Mouse (Mus musculus) limb, embryonic 12.5 days (tissue): ENCODE results near the gene Sptlc2. TPM values are rescaled to one million over a fixed set of nuclear protein-coding genes. Genes with fewer than 3 reads are reported as not detected.
A peak's percentile ranks its signal among the peaks of the same experiment; 100 is the strongest.
"Not testable (repeated sequence)": the region's sequence is repeated elsewhere in the genome, so short reads cannot be mapped to it uniquely, and the experiment has no call there.

Experiments
- ATAC-seq: fragments of 200-750 bp; cut with Nextera tagmentation; 2 replicates; pipeline ENCODE4 v1.8.0; 2017; ENCODE audit warnings: low read depth, moderate TSS enrichment; ENCODE audit not compliant: insufficient number of reproducible peaks, insufficient read depth, low FRiP score, low TSS enrichment
- H3K27ac ChIP-seq: fragments of 300-500 bp; sonication (generic); 2 replicates; pipeline ENCODE4 v1.5.1; 2016; ENCODE audit warnings: mild to moderate bottlenecking, moderate library complexity
- H3K27me3 ChIP-seq: fragments of 300-500 bp; sonication (generic); 2 replicates; pipeline ENCODE4 v1.6.1; 2016; ENCODE audit warnings: mild to moderate bottlenecking, moderate library complexity
- H3K36me3 ChIP-seq: fragments of 300-500 bp; sonication (generic); 2 replicates; pipeline ENCODE4 v1.6.1; 2016; ENCODE audit warnings: mild to moderate bottlenecking, moderate library complexity
- H3K4me1 ChIP-seq: fragments of 300-500 bp; sonication (generic); replicated peaks from 2 replicates; pipeline ENCODE4 v1.6.1; 2016
- H3K4me2 ChIP-seq: fragments of 300-500 bp; sonication (generic); 2 replicates; pipeline ENCODE4 v1.6.1; 2016; ENCODE audit warnings: mild to moderate bottlenecking, moderate library complexity
- H3K4me3 ChIP-seq: fragments of 300-500 bp; sonication (generic); replicated peaks from 2 replicates; pipeline ENCODE4 v1.5.1; 2016; ENCODE audit warnings: mild to moderate bottlenecking
- H3K9ac ChIP-seq: fragments of 300-500 bp; sonication (generic); replicated peaks from 2 replicates; pipeline ENCODE4 v1.6.1; 2016; ENCODE audit warnings: mild to moderate bottlenecking, moderate library complexity
- H3K9me3 ChIP-seq: fragments of 300-500 bp; sonication (generic); 2 replicates; pipeline ENCODE4 v1.6.1; 2016; ENCODE audit warnings: mild to moderate bottlenecking, moderate library complexity
- WGBS: fragments of 180-500 bp; shearing (Covaris S2); methylation state at CpG from one replicate; pipeline ENCODE4 v1.1.7; 2016; 5-methylcytosine and 5-hydroxymethylcytosine counted together
- polyA plus RNA-seq: library from polyadenylated mRNA; unstranded; fragments of >200 nt; fragmentation: Nextera tagmentation; extraction: Ambion mirVana; gene quantifications from 2 replicates; pipeline ENCODE4 v1.2.1, GENCODE M21; 2016

The Sptlc2 gene
- polyA plus RNA-seq, 1 experiment from 2014 or later, result 64.6 TPM

DNA sequence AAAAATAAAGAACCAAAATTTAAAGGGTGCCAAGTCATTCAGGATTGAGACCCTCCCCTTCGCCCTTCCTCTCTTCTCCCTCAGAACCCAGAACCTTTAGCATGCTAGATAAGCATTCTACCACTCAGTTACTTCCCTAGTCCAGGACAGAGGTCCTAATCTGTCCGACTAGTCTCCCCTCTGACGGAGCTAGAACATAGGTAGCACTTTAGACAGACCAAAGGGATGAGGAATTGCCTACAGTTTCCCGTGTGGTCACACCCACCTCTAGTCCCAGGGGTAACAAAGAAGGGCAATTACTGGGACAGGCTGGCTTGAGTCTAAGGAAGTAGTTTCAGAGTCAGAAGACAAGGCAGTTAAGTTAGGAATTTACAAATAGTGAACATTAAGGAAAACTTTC is 60.1 kb downstream of the Sptlc2 start:
- WGBS, result 37% methylated on average over 4 of the region's 4 CpGs
- H3K27me3 ChIP-seq, result no peaks in the 10 kb centered on the region
- ATAC-seq, result no peak
- H3K4me2 ChIP-seq, result no peak overlapping the region
- no peak overlapping the region for H3K9ac ChIP-seq
- 0 out of 2 replicates have a peak, but pooled peaks cover under 1% of the 10 kb centered on the region for H3K36me3 ChIP-seq
- no peak overlapping the region for H3K27ac ChIP-seq
- no peak overlapping the region for H3K4me3 ChIP-seq
- no peaks in the 10 kb centered on the region for H3K9me3 ChIP-seq
- peaks cover 54% of the 10 kb centered on the region for H3K4me1 ChIP-seq

DNA sequence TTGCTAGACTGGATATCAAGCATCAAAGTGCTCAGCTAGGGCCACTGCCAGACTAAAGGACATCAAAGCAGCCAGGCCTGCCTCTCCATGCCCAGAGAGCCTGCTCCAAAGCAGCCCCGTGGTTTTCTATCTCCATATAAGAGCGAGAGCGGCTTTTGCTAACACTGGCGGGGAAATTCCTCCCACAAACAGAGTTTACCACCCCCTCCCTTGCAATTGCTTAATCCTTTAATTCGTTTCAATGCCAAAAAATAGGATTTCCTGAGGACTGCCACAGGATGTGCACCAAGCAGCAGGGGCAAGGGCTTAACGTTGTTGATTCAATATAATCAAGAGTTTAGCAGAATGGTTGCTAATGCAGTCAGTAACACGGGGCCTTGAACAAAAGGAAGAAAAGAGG is 60.5 kb downstream of the Sptlc2 start:
- Histone ChIP-seq H3K9ac (no peak overlapping the region), H3K4me3 (no peak overlapping the region), H3K36me3 (no peaks in the 10 kb centered on the region), H3K27me3 (no peaks in the 10 kb centered on the region), H3K4me1 (peaks cover 52% of the 10 kb centered on the region), H3K4me2 (peak overlapping the region; percentile 15; the same call in 1 of the 2 replicates), H3K9me3 (no peaks in the 10 kb centered on the region), H3K27ac (no peak overlapping the region)
- WGBS, result 20% methylated on average over 7 of the region's 7 CpGs
- no peak for ATAC-seq

DNA sequence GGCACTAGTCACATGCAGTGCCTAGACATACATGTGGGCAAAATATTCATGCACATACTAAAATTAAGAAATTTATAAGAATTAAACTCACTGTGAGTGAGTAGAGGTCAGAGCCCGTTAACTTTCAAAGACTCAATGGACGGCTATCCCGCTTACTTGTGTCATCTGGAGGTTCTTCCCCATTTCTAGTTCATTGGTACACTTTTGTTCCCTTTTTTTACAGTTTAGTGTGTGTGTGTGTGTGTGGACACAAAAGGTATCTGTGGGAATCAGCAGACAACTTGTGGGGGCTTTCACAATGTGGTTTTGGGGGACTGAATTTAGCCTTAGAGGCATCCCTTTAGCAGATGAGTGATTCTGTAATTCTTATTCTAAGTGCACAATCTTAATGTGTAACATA is 62.7 kb downstream of the Sptlc2 start:
- ATAC-seq, result no peak
- Histone ChIP-seq H3K9me3 (no peaks in the 10 kb centered on the region), H3K4me1 (peaks cover 35% of the 10 kb centered on the region), H3K27ac (no peak overlapping the region), H3K4me2 (no peak overlapping the region), H3K9ac (no peak overlapping the region), H3K36me3 (no peaks in the 10 kb centered on the region), H3K27me3 (no peaks in the 10 kb centered on the region), H3K4me3 (no peak overlapping the region)
- 90% methylated on average over 3 of the region's 3 CpGs for WGBS

DNA sequence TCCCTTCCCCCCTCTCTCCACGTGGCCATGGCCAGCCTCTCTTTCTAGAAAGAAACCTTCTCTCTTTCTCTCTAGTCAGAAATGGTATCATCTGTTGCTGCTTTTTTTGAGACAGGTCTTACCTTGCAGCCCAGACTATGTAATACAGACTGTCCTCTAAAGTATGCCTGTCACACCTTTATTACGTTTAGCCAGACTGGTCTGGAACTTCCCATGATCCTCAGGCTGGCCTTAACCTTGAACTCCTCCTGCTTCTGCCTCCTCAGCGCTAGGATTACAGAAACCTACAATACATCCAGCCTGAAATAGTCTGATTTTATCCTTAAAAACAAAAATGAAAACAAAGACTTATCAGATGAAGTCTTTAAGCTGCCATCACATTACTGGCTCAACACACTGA is 68.9 kb downstream of the Sptlc2 start:
- Histone ChIP-seq H3K4me3 (no peak overlapping the region), H3K9ac (no peak overlapping the region), H3K36me3 (peaks cover 4% of the 10 kb centered on the region; the same call in 1 of the 2 replicates), H3K9me3 (no peaks in the 10 kb centered on the region), H3K4me1 (no peaks in the 10 kb centered on the region), H3K27me3 (no peaks in the 10 kb centered on the region), H3K27ac (no peak overlapping the region), H3K4me2 (no peak overlapping the region)
- ATAC-seq, result no peak
- 85% methylated on average over 3 of the region's 3 CpGs for whole genome bisulfite sequencing

- Histone ChIP-seq H3K4me1 (no peaks in the 10 kb centered on the region), H3K36me3 (peaks cover 14% of the 10 kb centered on the region; the same call in 1 of the 2 replicates), H3K27ac (no peak overlapping the region), H3K9me3 (no peaks in the 10 kb centered on the region), H3K4me3 (no peak overlapping the region), H3K4me2 (no peak overlapping the region), H3K27me3 (no peaks in the 10 kb centered on the region), H3K9ac (no peak overlapping the region)
- 77% methylated on average over 1 of the region's 1 CpGs for WGBS
- no peak for ATAC-seq
Observed at GRCm38 (mm10) chr12:87317951-87318350, 70.2 kb downstream of the Sptlc2 start.

DNA sequence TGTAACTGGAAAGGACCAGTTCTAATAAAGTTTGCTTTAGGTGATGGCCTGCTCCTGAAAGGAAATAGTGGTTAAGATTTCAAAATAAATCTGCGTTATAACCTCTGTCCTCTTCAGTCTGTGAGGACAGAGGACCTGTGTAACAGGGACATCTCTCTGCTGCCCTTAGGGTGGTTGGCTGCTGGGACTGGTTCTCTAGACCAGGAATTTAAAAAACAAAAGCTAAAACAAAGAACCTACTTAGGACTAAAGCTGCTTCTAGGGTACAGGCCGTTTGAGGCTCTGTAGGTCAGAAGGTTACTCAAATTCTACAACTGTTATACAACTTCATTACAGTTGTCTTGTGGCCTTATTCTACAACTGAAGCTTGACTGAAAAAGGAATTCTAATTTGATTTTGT is 75.1 kb downstream of the Sptlc2 start:
- H3K27ac ChIP-seq, result no peak overlapping the region
- H3K27me3 ChIP-seq, result no peaks in the 10 kb centered on the region
- peaks cover 53% of the 10 kb centered on the region for H3K36me3 ChIP-seq
- WGBS, result 86% methylated on average over 2 of the region's 2 CpGs
- H3K4me1 ChIP-seq, result no peaks in the 10 kb centered on the region
- no peak for ATAC-seq
- no peak overlapping the region for H3K4me2 ChIP-seq
- no peak overlapping the region for H3K4me3 ChIP-seq
- H3K9me3 ChIP-seq, result no peaks in the 10 kb centered on the region
- no peak overlapping the region for H3K9ac ChIP-seq

DNA sequence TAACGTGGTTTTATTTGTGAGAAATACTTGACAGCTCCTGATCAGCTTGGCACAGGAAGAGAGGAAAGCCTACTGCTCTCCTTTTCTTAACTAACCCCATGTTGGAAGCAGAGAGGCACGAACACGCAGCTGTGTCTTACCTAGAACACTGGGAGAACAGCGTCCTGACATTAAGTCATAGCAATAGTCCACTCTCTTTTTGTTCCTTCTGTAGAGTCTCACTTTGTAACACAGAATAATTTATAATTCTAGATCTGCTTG is 81.6 kb downstream of the Sptlc2 start:
- not testable (repeated sequence) for H3K9ac ChIP-seq, H3K4me2 ChIP-seq, H3K4me1 ChIP-seq, H3K27me3 ChIP-seq, H3K9me3 ChIP-seq, H3K27ac ChIP-seq, H3K4me3 ChIP-seq, ATAC-seq
- H3K36me3 ChIP-seq, result peaks cover 26% of the 10 kb centered on the region
- 64% methylated on average over 4 of the region's 4 CpGs for WGBS

DNA sequence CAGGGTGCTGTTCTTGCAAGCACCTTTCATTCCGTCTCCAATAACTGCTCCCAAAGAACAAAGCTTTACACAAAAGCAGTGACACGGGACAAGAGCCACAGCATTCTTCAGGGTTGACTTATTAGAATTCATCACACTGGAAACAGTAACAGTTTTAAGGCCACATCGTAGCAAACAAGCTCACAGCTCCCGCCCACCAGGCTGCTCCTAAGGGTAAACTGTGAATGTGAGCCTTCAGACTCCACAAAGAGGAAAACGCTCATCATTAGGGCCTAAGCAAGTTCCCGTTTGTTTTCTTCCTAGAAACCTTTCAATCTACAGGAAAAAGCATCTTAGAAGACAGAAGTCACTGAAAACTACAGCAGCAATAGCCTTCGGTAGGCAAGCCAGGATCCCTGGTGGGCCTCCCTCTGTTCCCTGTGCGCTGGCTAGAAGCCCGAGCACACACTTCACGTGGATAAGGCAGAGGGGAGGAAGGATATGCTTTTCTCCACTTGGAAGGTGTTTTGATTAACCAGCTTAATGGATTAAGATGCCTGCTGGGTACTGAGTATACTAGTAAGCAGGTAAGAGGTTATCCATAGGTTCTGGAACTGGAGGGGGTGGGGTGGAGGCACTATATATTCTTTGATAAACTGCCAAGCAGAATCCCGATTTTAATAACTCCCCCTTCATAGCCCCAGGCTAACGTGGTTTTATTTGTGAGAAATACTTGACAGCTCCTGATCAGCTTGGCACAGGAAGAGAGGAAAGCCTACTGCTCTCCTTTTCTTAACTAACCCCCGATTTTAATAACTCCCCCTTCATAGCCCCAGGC is 82.2 kb downstream of the Sptlc2 start:
- no peak overlapping the region for H3K27ac ChIP-seq
- no peak overlapping the region for H3K4me2 ChIP-seq
- no peak overlapping the region for H3K4me3 ChIP-seq
- WGBS, result 39% methylated on average over 13 of the region's 13 CpGs
- peaks cover 9% of the 10 kb centered on the region; the same call in 1 of the 2 replicates for H3K27me3 ChIP-seq
- H3K9ac ChIP-seq, result no peak overlapping the region
- H3K9me3 ChIP-seq, result no peaks in the 10 kb centered on the region
- no peaks in the 10 kb centered on the region for H3K4me1 ChIP-seq
- no peak for ATAC-seq
- H3K36me3 ChIP-seq, result peaks cover 26% of the 10 kb centered on the region

GRCm38 (mm10) chr12:87301189-87301588 is 87.0 kb downstream of the Sptlc2 start:
- Histone ChIP-seq H3K4me1 (peaks cover 5% of the 10 kb centered on the region), H3K9ac (no peak overlapping the region), H3K27ac (no peak overlapping the region), H3K9me3 (no peaks in the 10 kb centered on the region), H3K27me3 (peaks cover 38% of the 10 kb centered on the region), H3K4me2 (no peak overlapping the region), H3K36me3 (no peaks in the 10 kb centered on the region), H3K4me3 (no peak overlapping the region)
- ATAC-seq, result no peak
- 51% methylated on average over 4 of the region's 4 CpGs for WGBS

- H3K9me3 ChIP-seq, result no peaks in the 10 kb centered on the region
Observed at GRCm38 (mm10) chr12:87300441-87300690, 87.8 kb downstream of the Sptlc2 start.

GRCm38 (mm10) chr12:87299657-87300440 is 88.3 kb downstream of the Sptlc2 start, which contains the start of gene Ism2:
TSS of gene Ism2 (minus strand) at chr12:87299705.
- peak within 1 kb of the TSS; percentile 77 for H3K9ac ChIP-seq
- peak; percentile 66; the same call in 1 of the 2 replicates for ATAC-seq
- peaks cover 38% of the 10 kb centered on the region for H3K27me3 ChIP-seq
- peak within 1 kb of the TSS; percentile 93 for H3K4me2 ChIP-seq
- H3K27ac ChIP-seq, result no peak within 1 kb of the TSS
- H3K36me3 ChIP-seq, result no peaks in the 10 kb centered on the region
- no peaks in the 10 kb centered on the region for H3K9me3 ChIP-seq
- H3K4me3 ChIP-seq, result peak within 1 kb of the TSS; percentile 71
- peaks cover 5% of the 10 kb centered on the region for H3K4me1 ChIP-seq
- WGBS, result under 1% methylated on average over 86 of the region's 86 CpGs

More at GRCm38 (mm10) chr12:87300441-87300690, 87.8 kb downstream of the Sptlc2 start:
- under 1% methylated on average over 9 of the region's 9 CpGs for WGBS
- Histone ChIP-seq H3K4me2 (peak overlapping the region; percentile 93), H3K36me3 (no peaks in the 10 kb centered on the region), H3K4me1 (peaks cover 5% of the 10 kb centered on the region), H3K9ac (peak overlapping the region; percentile 77), H3K27ac (no peak overlapping the region), H3K27me3 (peaks cover 38% of the 10 kb centered on the region), H3K4me3 (peak overlapping the region; percentile 71)
- no peak for ATAC-seq
